Mouse (Mus musculus): ENCODE data around the gene Ercc5. TPM values are rescaled to one million over a fixed set of nuclear protein-coding genes. Genes with fewer than 3 reads are reported as not detected.

The Ercc5 gene
- polyA plus RNA-seq (2012; ENCODE audit: insufficient read depth, insufficient read length, missing spikeins): 14.5 and 17.3 TPM in 2 replicates

GRCm38 (mm10) chr1:44147563-44148381, at the start of gene Ercc5:
Gene Ercc5 (plus strand): TSS chr1:44147744.
- Histone ChIP-seq H3K27ac (ENCODE audit: insufficient read depth, low read depth, low read length) (peak within 1 kb of the TSS; percentile 49), H3K4me1 (ENCODE audit: control insufficient read depth, insufficient read depth, low read length) (0 out of 2 replicates have a peak, but pooled peaks cover 3% of the 10 kb centered on the region), H3K4me3 (ENCODE audit: insufficient read depth, low read length) (peak within 1 kb of the TSS; percentile 70)
- TF ChIP-seq POLR2A (IDR thresholded peaks at IDR 0.05; ENCODE audit: borderline replicate concordance, low read depth, low read length): 0 out of 2 replicates have a peak, but pooled peaks have one; percentile 13
- no peak for TF ChIP-seq CTCF (IDR thresholded peaks at IDR 0.05; ENCODE audit: low read depth, low read length)

GRCm38 (mm10) chr1:44101448-44102225, 45.9 kb upstream of the Ercc5 start:
- TF ChIP-seq CTCF (IDR thresholded peaks at IDR 0.05; ENCODE audit: low read depth, low read length): no peak
- Histone ChIP-seq H3K27ac (ENCODE audit: insufficient read depth, low read depth, low read length) (peak overlapping the region; percentile 58), H3K4me3 (ENCODE audit: insufficient read depth, low read length) (peak overlapping the region; percentile 96), H3K4me1 (ENCODE audit: control insufficient read depth, insufficient read depth, low read length) (peaks cover 7% of the 10 kb centered on the region)

- no peak for TF ChIP-seq CTCF (IDR thresholded peaks at IDR 0.05; ENCODE audit: low read depth, low read length)
- TF ChIP-seq POLR2A (IDR thresholded peaks at IDR 0.05; ENCODE audit: borderline replicate concordance, low read depth, low read length): no peak
- H3K4me3 ChIP-seq (ENCODE audit: insufficient read depth, low read length): peak within 1 kb of the TSS; percentile 96
- peak within 1 kb of the TSS; percentile 58 for H3K27ac ChIP-seq (ENCODE audit: insufficient read depth, low read depth, low read length)
- H3K4me1 ChIP-seq (ENCODE audit: control insufficient read depth, insufficient read depth, low read length): peaks cover 7% of the 10 kb centered on the region
Measured at GRCm38 (mm10) chr1:44102259-44102717, 45.3 kb upstream of the Ercc5 start, which contains the start of gene Tex30. Gene Tex30 (minus strand): TSS chr1:44102441.

GRCm38 (mm10) chr1:44102939-44103338, 44.6 kb upstream of the Ercc5 start:
- no peak overlapping the region for H3K27ac ChIP-seq (ENCODE audit: insufficient read depth, low read depth, low read length)
- TF ChIP-seq POLR2A (IDR thresholded peaks at IDR 0.05; ENCODE audit: borderline replicate concordance, low read depth, low read length) (no peak), CTCF (IDR thresholded peaks at IDR 0.05; ENCODE audit: low read depth, low read length) (no peak)
- H3K4me3 ChIP-seq (ENCODE audit: insufficient read depth, low read length): peak overlapping the region; percentile 67; the same call in 1 of the 2 replicates
- H3K4me1 ChIP-seq (ENCODE audit: control insufficient read depth, insufficient read depth, low read length): peaks cover 7% of the 10 kb centered on the region

GRCm38 (mm10) chr1:44117571-44117970, 30.0 kb upstream of the Ercc5 start:
- TF ChIP-seq POLR2A (IDR thresholded peaks at IDR 0.05; ENCODE audit: borderline replicate concordance, low read depth, low read length) (no peak), CTCF (IDR thresholded peaks at IDR 0.05; ENCODE audit: low read depth, low read length) (no peak)
- H3K4me3 ChIP-seq (ENCODE audit: insufficient read depth, low read length): peak overlapping the region; percentile 30; the same call in 1 of the 2 replicates

GRCm38 (mm10) chr1:44118239-44119054, 29.1 kb upstream of the Ercc5 start, which contains the start of the genes Kdelc1 and Bivm:
Gene Kdelc1 (minus strand): TSS chr1:44118808.
Gene Bivm (plus strand): TSS chr1:44118957.
- TF ChIP-seq CTCF (IDR thresholded peaks at IDR 0.05; ENCODE audit: low read depth, low read length): no peak
- no peak for TF ChIP-seq POLR2A (IDR thresholded peaks at IDR 0.05; ENCODE audit: borderline replicate concordance, low read depth, low read length)
- H3K4me3 ChIP-seq (ENCODE audit: insufficient read depth, low read length): peak within 1 kb of the TSS; percentile 70
- peaks cover 9% of the 10 kb centered on the region for H3K4me1 ChIP-seq (ENCODE audit: control insufficient read depth, insufficient read depth, low read length)
- peak within 1 kb of the TSS; percentile 80 for H3K27ac ChIP-seq (ENCODE audit: insufficient read depth, low read depth, low read length)

More at GRCm38 (mm10) chr1:44117571-44117970, 30.0 kb upstream of the Ercc5 start:
- H3K27ac ChIP-seq (ENCODE audit: insufficient read depth, low read depth, low read length): no peak overlapping the region
- peaks cover 8% of the 10 kb centered on the region for H3K4me1 ChIP-seq (ENCODE audit: control insufficient read depth, insufficient read depth, low read length)

- no peak for TF ChIP-seq POLR2A (IDR thresholded peaks at IDR 0.05; ENCODE audit: borderline replicate concordance, low read depth, low read length)
- H3K4me3 ChIP-seq (ENCODE audit: insufficient read depth, low read length): peak overlapping the region; percentile 70
- H3K27ac ChIP-seq (ENCODE audit: insufficient read depth, low read depth, low read length): peak overlapping the region; percentile 80
Measured at GRCm38 (mm10) chr1:44119201-44120073, 28.1 kb upstream of the Ercc5 start.

GRCm38 (mm10) chr1:44120074-44120406, 27.5 kb upstream of the Ercc5 start:
- H3K27ac ChIP-seq (ENCODE audit: insufficient read depth, low read depth, low read length): peak overlapping the region; percentile 27; the same call in 1 of the 2 replicates
- H3K4me1 ChIP-seq (ENCODE audit: control insufficient read depth, insufficient read depth, low read length): peaks cover 9% of the 10 kb centered on the region
- no peak; the same call in 1 of the 2 replicates for TF ChIP-seq CTCF (IDR thresholded peaks at IDR 0.05; ENCODE audit: low read depth, low read length)
- no peak for TF ChIP-seq POLR2A (IDR thresholded peaks at IDR 0.05; ENCODE audit: borderline replicate concordance, low read depth, low read length)
- H3K4me3 ChIP-seq (ENCODE audit: insufficient read depth, low read length): peak overlapping the region; percentile 70

More at GRCm38 (mm10) chr1:44119201-44120073, 28.1 kb upstream of the Ercc5 start:
- H3K4me1 ChIP-seq (ENCODE audit: control insufficient read depth, insufficient read depth, low read length): peaks cover 9% of the 10 kb centered on the region

All from bone marrow macrophage, adult 2 months (primary cell).